Mouse (Mus musculus) hindbrain, postnatal 0 days (tissue): ENCODE results near the gene Rpl10a. TPM values are rescaled to one million over a fixed set of nuclear protein-coding genes. Genes with fewer than 3 reads are reported as not detected.
"Not testable (repeated sequence)": the region's sequence is repeated elsewhere in the genome, so short reads cannot be mapped to it uniquely, and the experiment has no call there.

ENCODE experiments used
- ATAC-seq: fragments of 200-750 bp; cut with Nextera tagmentation; 2 replicates; pipeline ENCODE4 v1.8.0; 2017; ENCODE audit warnings: mild to moderate bottlenecking, moderate TSS enrichment, moderate library complexity
- DNase-seq: peaks from one replicate; pipeline ENCODE4 v3.0.0-alpha.2; 2015; ENCODE audit warnings: low spot score
- H3K27ac ChIP-seq: fragments of 300-500 bp; sonication (generic); 2 replicates; pipeline ENCODE4 v1.5.1; 2014; ENCODE audit warnings: mild to moderate bottlenecking
- H3K27me3 ChIP-seq: fragments of 300-500 bp; sonication (generic); 2 replicates; pipeline ENCODE4 v1.6.1; 2014; ENCODE audit warnings: low read length, mixed read lengths; ENCODE audit not compliant: insufficient read depth
- H3K36me3 ChIP-seq: fragments of 300-500 bp; sonication (generic); 2 replicates; pipeline ENCODE4 v1.6.1; 2014; ENCODE audit warnings: low read length, mixed read lengths; ENCODE audit not compliant: insufficient read depth
- H3K4me1 ChIP-seq: fragments of 300-500 bp; sonication (generic); 2 replicates; pipeline ENCODE4 v1.6.1; 2014; ENCODE audit warnings: antibody characterized with exemption, low read length, mixed read lengths; ENCODE audit not compliant: insufficient read depth
- H3K4me2 ChIP-seq: fragments of 300-500 bp; sonication (generic); 2 replicates; pipeline ENCODE4 v1.6.1; 2014; ENCODE audit warnings: low read depth, mild to moderate bottlenecking, low read length, moderate library complexity, mixed read lengths
- H3K4me3 ChIP-seq: fragments of 300-500 bp; sonication (generic); 2 replicates; pipeline ENCODE4 v1.5.1; 2014; ENCODE audit warnings: low read length
- H3K9ac ChIP-seq: fragments of 300-500 bp; sonication (generic); replicated peaks from 2 replicates; pipeline ENCODE4 v1.6.1; 2014; ENCODE audit warnings: mild to moderate bottlenecking, low read length, moderate library complexity, mixed read lengths
- H3K9me3 ChIP-seq: fragments of 300-500 bp; sonication (generic); 2 replicates; pipeline ENCODE4 v1.6.1; 2016; ENCODE audit warnings: low read length, mixed read lengths
- CTCF ChIP-seq: IDR thresholded peaks from 2 replicates; pipeline ENCODE4 v1.5.1; 2016; ENCODE audit warnings: antibody characterized with exemption, control low read depth, low read depth
- WGBS: fragments of 180-500 bp; shearing (Covaris S2); extraction: QIAGEN DNeasy Blood & Tissue Kit; methylation state at CpG from one replicate; pipeline ENCODE4 v1.1.7; 2014; 5-methylcytosine and 5-hydroxymethylcytosine counted together
- polyA plus RNA-seq: library from polyadenylated mRNA; unstranded; fragments of >200 nt; fragmentation: Nextera tagmentation; extraction: Ambion mirVana; gene quantifications from 2 replicates; pipeline ENCODE4 v1.2.1, GENCODE M21; 2015
- total RNA-seq: library from RNA; depleted of rRNA; stranded (reverse); fragments of >200 nt; gene quantifications from 2 replicates; pipeline ENCODE4 v1.2.3, GENCODE M21; 2014

Gene Rpl10a
- total and polyA plus RNA-seq, 2 experiments from 2014 or later: 337 to 1,071 TPM

GRCm38 (mm10) chr17:28321700-28322099 is 6.6 kb upstream of the Rpl10a start:
- 90% methylated on average over 4 of the region's 4 CpGs for WGBS
- Histone ChIP-seq H3K27me3 (no peaks in the 10 kb centered on the region), H3K4me3 (no peak overlapping the region), H3K27ac (no peak overlapping the region), H3K9ac (no peak overlapping the region), H3K36me3 (peaks cover under 1% of the 10 kb centered on the region; the same call in 1 of the 2 replicates), H3K4me1 (no peaks in the 10 kb centered on the region), H3K9me3 (no peaks in the 10 kb centered on the region), H3K4me2 (no peak overlapping the region)
- TF ChIP-seq CTCF: no peak
- DNase-seq (no peak), ATAC-seq (no peak)

GRCm38 (mm10) chr17:28323786-28324185 is 4.5 kb upstream of the Rpl10a start:
- DNase-seq: no peak
- H3K27me3 ChIP-seq: no peaks in the 10 kb centered on the region
- H3K4me2 ChIP-seq: no peak overlapping the region
- ATAC-seq: no peak
- WGBS: 93% methylated on average over 8 of the region's 8 CpGs
- H3K27ac ChIP-seq: no peak overlapping the region
- H3K9me3 ChIP-seq: no peaks in the 10 kb centered on the region
- H3K4me3 ChIP-seq: no peak overlapping the region
- no peaks in the 10 kb centered on the region for H3K36me3 ChIP-seq
- peaks cover 8% of the 10 kb centered on the region for H3K4me1 ChIP-seq
- H3K9ac ChIP-seq: no peak overlapping the region
- no peak for TF ChIP-seq CTCF

GRCm38 (mm10) chr17:28324416-28324815 is 3.9 kb upstream of the Rpl10a start:
- H3K27me3 ChIP-seq, H3K4me1 ChIP-seq, H3K4me2 ChIP-seq, H3K9me3 ChIP-seq, DNase-seq, H3K4me3 ChIP-seq, ATAC-seq, H3K36me3 ChIP-seq, H3K9ac ChIP-seq, H3K27ac ChIP-seq: not testable (repeated sequence)
- WGBS: 96% methylated on average over 7 of the region's 7 CpGs
- 0 out of 2 replicates have a peak, but pooled peaks have one; percentile 11 for TF ChIP-seq CTCF

- H3K27me3 ChIP-seq: no peaks in the 10 kb centered on the region
- ATAC-seq (no peak), DNase-seq (no peak)
- no peak overlapping the region for H3K4me2 ChIP-seq
- no peaks in the 10 kb centered on the region for H3K9me3 ChIP-seq
- WGBS: 93% methylated on average over 8 of the region's 8 CpGs
- peaks cover 17% of the 10 kb centered on the region for H3K4me1 ChIP-seq
- peaks cover 6% of the 10 kb centered on the region for H3K36me3 ChIP-seq
- no peak overlapping the region for H3K27ac ChIP-seq
- no peak overlapping the region for H3K4me3 ChIP-seq
- H3K9ac ChIP-seq: no peak overlapping the region
- TF ChIP-seq CTCF: no peak
Measured at GRCm38 (mm10) chr17:28325751-28326150, 2.5 kb upstream of the Rpl10a start.

DNA sequence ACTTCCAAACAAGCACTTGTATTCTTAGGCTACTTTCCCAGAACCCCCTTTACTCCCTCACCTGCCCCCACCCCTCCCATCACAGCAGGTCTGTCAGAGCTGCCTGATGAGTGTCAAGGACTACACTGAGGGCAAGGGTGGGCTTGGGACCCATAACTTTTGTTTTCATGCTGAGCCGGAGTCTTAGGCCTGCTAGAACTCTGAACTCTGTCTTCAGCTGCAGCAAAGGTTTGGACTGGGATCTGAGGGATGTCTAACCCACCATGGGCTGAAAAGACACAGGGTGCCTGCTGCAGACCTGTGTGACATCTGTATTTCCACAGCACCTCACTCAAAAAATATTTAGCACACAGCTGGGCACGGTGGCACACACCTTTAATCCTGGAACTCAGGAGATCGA is 1.3 kb upstream of the Rpl10a start:
- Histone ChIP-seq H3K27ac (peak overlapping the region; percentile 96; the same call in 1 of the 2 replicates), H3K36me3 (peaks cover 15% of the 10 kb centered on the region), H3K4me3 (no peak overlapping the region), H3K9me3 (no peaks in the 10 kb centered on the region), H3K27me3 (no peaks in the 10 kb centered on the region), H3K9ac (no peak overlapping the region), H3K4me2 (no peak overlapping the region), H3K4me1 (peaks cover 17% of the 10 kb centered on the region)
- DNase-seq: no peak
- no peak for TF ChIP-seq CTCF
- ATAC-seq: no peak
- whole genome bisulfite sequencing: 78% methylated on average over 3 of the region's 3 CpGs

DNA sequence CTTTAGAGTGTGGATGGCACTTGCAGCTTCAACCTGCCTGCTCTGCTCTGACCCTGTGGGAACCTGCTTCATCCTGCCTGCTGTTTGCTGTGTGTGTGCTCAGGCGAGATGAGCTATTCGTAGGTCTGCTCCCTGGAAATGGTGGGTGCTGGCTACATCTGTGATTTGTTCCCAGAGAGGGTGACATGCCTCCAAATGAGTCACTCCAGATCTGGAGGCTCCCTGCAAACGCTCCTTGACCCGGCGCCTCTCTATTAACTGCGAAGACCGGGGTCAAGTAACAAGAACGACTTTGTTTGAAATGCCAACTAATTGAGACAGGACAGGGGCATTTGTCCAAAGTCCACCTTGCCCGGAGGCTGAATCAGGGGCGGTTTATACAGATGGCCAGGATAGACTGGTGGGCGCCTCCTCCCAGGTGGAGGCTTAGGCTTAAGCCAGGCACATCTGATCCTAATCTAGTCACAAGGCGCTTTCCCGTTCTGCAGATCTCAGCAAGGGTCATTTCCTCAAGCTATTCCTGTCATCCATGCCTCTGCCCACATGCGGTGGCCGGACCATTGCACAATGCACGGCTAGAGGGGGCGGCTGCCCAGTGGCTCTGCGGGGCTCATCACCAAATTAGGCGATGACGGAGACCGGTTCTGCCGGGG is 472 bp upstream of the Rpl10a start:
- DNase-seq (no peak), ATAC-seq (peak; percentile 67)
- H3K36me3 ChIP-seq: peaks cover 15% of the 10 kb centered on the region
- 11% methylated on average over 22 of the region's 22 CpGs for WGBS
- peak overlapping the region; percentile 96 for H3K27ac ChIP-seq
- H3K4me2 ChIP-seq: peak overlapping the region; percentile 88
- peaks cover 17% of the 10 kb centered on the region for H3K4me1 ChIP-seq
- no peak for TF ChIP-seq CTCF
- H3K27me3 ChIP-seq: no peaks in the 10 kb centered on the region
- H3K9ac ChIP-seq: peak overlapping the region; percentile 75
- peak overlapping the region; percentile 67 for H3K4me3 ChIP-seq
- H3K9me3 ChIP-seq: no peaks in the 10 kb centered on the region

GRCm38 (mm10) chr17:28328946-28329345 is 675 bp downstream of the Rpl10a start:
- TF ChIP-seq CTCF: no peak
- WGBS: under 1% methylated on average over 25 of the region's 25 CpGs
- Histone ChIP-seq H3K27ac (peak overlapping the region; percentile 96), H3K4me2 (peak overlapping the region; percentile 88), H3K4me1 (peaks cover 17% of the 10 kb centered on the region), H3K9ac (peak overlapping the region; percentile 75), H3K9me3 (no peaks in the 10 kb centered on the region), H3K4me3 (peak overlapping the region; percentile 67), H3K27me3 (no peaks in the 10 kb centered on the region), H3K36me3 (peaks cover 15% of the 10 kb centered on the region)
- DNase-seq (peak; percentile 31), ATAC-seq (peak; percentile 30)
